Mouse (Mus musculus): ENCODE measurements at regions not wholly inside any gene's neighbourhood (a gene's known extent, or its start where the extent isn't known, plus 50 kb on each side); places are given as distances from the start of the nearest gene placed in this dataset.
A peak's percentile ranks its signal among the peaks of the same experiment; 100 is the strongest.
"Not testable (repeated sequence)": the region's sequence is repeated elsewhere in the genome, so short reads cannot be mapped to it uniquely, and the experiment has no call there.

- no peak for DNase-seq
Observed at GRCm38 (mm10) chr7:73608070-73608803, 66.6 kb upstream of the Chd2 start.

- DNase-seq = no peak
Observed at GRCm38 (mm10) chr7:73607450-73608005, 65.9 kb upstream of the Chd2 start.

DNA sequence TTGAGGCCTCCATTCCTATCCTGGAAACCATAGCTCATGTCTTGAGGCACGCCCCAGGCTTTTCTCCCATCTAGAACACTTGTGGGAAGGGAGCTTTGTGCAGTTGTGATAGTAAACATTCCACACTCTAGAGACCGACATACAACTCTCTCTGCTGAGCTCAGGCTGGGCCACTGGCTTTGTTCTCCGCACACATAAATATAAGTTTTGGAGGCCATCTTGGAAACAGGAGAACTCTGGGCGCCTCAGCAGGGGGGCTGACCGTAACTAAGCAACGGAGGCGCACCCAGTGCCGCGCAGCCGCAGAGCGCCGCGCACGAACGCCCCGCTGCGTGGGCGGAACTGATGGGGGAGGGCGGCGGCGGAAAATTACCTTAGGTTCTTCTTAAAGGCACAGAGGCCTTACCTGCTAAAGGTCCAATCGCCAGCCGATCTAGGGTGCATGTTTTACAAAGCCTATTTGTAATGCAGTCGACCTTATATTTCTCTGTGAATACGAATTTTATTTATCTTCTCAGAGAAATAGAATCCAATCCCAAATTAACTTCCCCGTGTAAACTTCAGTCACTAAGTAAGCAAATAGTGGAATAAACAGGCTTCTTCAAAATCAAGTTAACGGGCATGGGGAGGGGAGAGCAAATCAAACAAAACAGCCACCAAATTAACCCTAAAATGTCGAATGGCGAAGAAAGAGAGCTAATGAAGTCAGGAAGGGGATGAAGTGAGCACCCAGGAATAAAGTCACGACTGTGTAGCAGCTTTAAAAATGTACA lies 65.2 kb upstream of the Chd2 start:
- peak; percentile 93 for DNase-seq

- DNase-seq = no peak
Observed at GRCm38 (mm10) chr7:73604597-73604996, 63.0 kb upstream of the Chd2 start.

DNA sequence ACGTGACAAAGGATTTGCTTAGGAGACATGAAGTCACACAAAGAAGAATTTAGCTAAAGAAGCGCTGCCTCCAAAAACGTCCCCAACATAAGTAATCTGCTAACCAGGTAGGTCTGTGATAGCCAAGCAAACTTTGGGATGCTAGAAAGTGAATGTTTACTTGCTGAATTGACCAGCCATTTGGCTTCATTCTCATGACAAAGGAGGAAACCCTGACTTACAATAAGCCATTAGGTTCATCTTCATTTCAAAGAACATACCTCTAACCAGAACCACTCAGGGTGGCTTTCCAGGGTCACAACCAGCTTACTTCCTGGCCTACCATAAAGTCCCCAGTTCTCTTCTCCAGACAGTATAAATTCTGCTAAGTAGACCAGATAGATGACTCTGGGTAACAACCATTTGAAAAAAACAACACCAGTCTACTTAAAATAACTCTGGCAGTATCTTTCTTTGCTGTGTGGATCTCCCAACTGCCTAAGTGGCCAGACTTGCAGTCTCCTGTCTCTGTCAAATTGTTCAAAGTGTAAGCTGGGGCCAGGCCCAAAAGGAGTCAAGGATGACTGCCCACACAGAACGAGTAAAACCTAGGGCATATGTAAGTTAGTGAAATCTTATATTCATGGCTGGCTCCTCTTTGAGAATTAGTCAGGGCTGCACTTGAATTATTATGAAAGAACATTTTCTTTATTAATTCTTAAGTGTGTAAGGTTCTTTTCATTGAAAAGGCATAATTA lies 61.4 kb upstream of the Chd2 start:
- no peak for DNase-seq

GRCm38 (mm10) chr7:73601336-73601735 lies 59.7 kb upstream of the Chd2 start:
- DNase-seq = no peak

- no peak for DNase-seq
Observed at GRCm38 (mm10) chr7:73600776-73601175, 59.1 kb upstream of the Chd2 start.

DNA sequence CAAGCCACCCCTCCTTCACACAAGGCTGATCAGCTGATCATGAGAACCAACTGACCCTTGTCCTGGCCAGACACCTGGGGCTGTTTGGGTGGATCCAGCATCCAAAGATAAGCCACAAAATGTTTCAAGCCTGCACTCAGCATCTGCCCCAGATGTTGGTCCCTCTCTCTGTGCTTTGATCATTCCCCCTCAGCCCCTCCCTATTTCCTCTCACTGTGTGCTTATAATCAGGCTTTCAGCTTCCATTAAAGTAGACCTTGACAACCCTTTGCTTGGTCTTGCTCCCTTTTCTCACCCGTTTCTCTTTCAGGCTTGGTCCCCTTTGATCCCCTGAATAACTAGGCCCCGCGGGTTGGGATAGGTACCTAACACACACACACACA lies 58.4 kb upstream of the Chd2 start:
- DNase-seq = not testable (repeated sequence)

- no peak for DNase-seq
Observed at GRCm38 (mm10) chr7:73599354-73600002, 57.8 kb upstream of the Chd2 start.

- no peak for DNase-seq
Observed at GRCm38 (mm10) chr7:73597968-73598367, 56.3 kb upstream of the Chd2 start.

- no peak for DNase-seq
Observed at GRCm38 (mm10) chr7:73596866-73597840, 55.5 kb upstream of the Chd2 start.

DNA sequence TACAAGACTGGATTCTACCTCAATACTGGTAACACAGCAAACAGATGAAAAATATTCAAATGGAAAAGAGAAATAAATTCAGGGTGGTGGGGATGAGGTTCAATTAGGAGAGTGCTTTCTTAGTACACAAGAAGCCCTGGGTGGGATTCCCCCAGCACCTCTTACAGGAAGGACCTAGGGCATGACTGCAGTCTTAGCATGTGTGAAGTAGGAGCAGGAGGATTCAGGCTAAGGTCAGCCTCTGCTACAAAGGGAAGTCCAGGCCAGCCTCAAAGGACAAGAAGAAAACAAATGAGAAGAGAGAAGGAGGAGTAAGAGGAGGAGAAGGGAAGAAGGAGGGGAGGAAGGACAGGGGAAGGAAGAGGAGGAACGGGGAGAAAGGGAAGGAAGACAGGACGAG lies 54.8 kb upstream of the Chd2 start:
- no peak for DNase-seq

- DNase-seq = peak; percentile 51
Observed at GRCm38 (mm10) chr7:73595860-73596259, 54.2 kb upstream of the Chd2 start.

DNA sequence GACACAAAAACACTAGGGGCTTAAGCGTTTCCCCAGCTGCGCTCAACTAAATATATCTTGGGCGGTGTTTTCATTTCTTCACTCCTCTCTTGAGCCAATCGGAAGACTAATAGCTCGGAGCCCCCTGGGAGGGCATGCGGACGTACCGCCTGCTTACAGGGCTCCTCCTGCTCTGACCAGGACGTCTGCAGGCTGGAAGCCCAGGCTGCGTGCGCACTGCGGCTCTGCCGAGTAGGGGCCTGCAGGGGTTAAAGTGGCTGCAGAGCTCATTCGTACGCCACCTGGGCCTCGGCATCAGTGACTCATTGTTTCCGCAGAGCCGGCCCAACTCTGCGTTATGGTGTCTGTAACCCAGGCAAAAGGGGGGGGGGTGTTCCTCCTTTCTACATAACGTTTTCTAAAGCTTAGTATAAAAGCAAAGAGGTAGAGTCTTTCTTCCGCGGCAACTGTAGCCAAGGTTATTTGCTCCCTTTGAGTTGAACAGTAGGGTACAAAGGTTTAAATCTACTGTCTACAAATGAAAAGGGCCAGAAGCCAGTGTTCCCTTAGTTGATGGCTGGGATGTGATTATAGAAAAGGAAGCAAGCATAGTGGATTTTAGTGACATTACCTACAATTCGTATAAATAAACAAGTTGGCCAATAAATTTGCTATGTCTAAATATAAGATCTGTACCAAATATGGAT lies 53.7 kb upstream of the Chd2 start:
- DNase-seq = peak; percentile 98

DNA sequence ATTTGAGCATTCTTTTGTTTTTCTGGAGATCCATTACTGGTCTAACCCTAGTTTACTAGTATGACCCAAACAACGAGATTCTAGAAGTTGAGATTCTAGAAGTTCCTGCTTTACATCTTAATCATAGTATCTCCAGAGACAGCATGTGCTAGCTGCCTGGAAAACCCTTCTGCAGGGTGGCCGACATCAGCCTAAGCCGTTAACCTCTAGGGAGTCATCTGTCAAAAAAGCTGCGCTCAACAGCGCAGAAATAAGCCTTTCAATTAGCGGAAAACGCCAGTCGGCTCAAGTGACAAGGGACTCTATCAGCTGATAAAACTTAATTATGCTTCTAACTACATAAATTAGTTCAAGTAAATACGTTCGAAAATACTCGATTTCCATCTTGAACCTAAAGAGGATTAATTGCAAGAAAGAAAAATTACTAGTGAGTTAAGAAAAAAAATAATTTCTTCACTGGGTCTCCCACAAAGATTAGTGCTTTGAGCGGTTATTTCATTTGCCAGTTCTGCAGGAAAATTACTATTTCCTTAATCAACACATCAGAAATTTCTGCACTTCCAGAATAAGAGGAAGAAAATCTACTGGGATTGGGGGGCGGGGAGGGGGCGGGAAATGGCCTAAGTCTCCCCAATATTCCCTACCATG lies 53.0 kb upstream of the Chd2 start:
- DNase-seq = peak; percentile 38

GRCm38 (mm10) chr7:73593645-73594385 lies 52.2 kb upstream of the Chd2 start:
- DNase-seq = no peak

- DNase-seq = no peak
Observed at GRCm38 (mm10) chr7:73592857-73593256, 51.2 kb upstream of the Chd2 start.
